Mouse (Mus musculus) cerebellum, adult 2 months (tissue): Measurements from ENCODE around the gene Nrxn2. TPM values are rescaled to one million over a fixed set of nuclear protein-coding genes. Genes with fewer than 3 reads are reported as not detected.

ENCODE experiments used
- DNase-seq, 2 experiments: peaks; one replicate each; pipeline ENCODE4 v3.0.0; 2021
- H3K27ac ChIP-seq: fragments of 200-500 bp; 2 replicates; pipeline ENCODE4 v1.5.1; 2012; ENCODE audit warnings: low read length, control low read depth, inconsistent platforms; ENCODE audit not compliant: insufficient read depth
- H3K27me3 ChIP-seq: fragments of 200-500 bp; 2 replicates; pipeline ENCODE4 v1.6.1; 2012; ENCODE audit warnings: inconsistent platforms, mild to moderate bottlenecking, low read length, moderate library complexity; ENCODE audit not compliant: control insufficient read depth, insufficient read depth
- H3K4me1 ChIP-seq: fragments of 200-500 bp; 2 replicates; pipeline ENCODE4 v1.6.1; 2011; ENCODE audit warnings: low read length; ENCODE audit not compliant: control insufficient read depth, insufficient read depth
- H3K4me3 ChIP-seq: fragments of 200-500 bp; replicated peaks from 2 replicates; pipeline ENCODE3; 2011; ENCODE audit warnings: mild to moderate bottlenecking, low read depth, low read length, control low read depth; ENCODE audit not compliant: insufficient read depth
- CTCF ChIP-seq: fragments of 200-500 bp; IDR thresholded peaks from 2 replicates; pipeline ENCODE4 v1.5.1; 2011; ENCODE audit warnings: low read depth, mild to moderate bottlenecking, control low read depth, low read length, moderate library complexity, borderline replicate concordance; ENCODE audit not compliant: insufficient read depth
- POLR2A ChIP-seq: fragments of 200-500 bp; IDR thresholded peaks from 2 replicates; pipeline ENCODE4 v1.6.1; 2011; ENCODE audit warnings: low read length, control low read depth, borderline replicate concordance; ENCODE audit not compliant: insufficient read depth
- WGBS: fragments of 180-500 bp; shearing (Covaris S2); methylation state at CpG from one replicate; pipeline ENCODE4 v1.1.7; 2018; 5-methylcytosine and 5-hydroxymethylcytosine counted together
- polyA plus RNA-seq: library from polyadenylated mRNA; depleted of rRNA; stranded (reverse); fragments of >200 nt; gene quantifications from 2 replicates; pipeline ENCODE4 v1.2.3, GENCODE M21; 2012

Gene Nrxn2
- polyA plus RNA-seq, 1 experiment, result 420 TPM

- Histone ChIP-seq H3K27ac (peak overlapping the region; percentile 23; the same call in 1 of the 2 replicates), H3K4me1 (peaks cover 62% of the 10 kb centered on the region), H3K4me3 (no peak overlapping the region), H3K27me3 (no peaks in the 10 kb centered on the region)
- TF ChIP-seq CTCF, result no peak
- no peak for TF ChIP-seq POLR2A
- WGBS, result 64% methylated on average over 11 of the region's 11 CpGs
- DNase-seq, result peak in 1 of 2 experiments; percentile 24
These were observed 33.6 kb upstream of the Nrxn2 start for GRCm38 (mm10) chr19:6384954-6385353.

GRCm38 (mm10) chr19:6385419-6385818 is 33.1 kb upstream of the Nrxn2 start:
- 90% methylated on average over 5 of the region's 5 CpGs for WGBS
- no peaks in the 10 kb centered on the region for H3K27me3 ChIP-seq
- DNase-seq, result peak in 1 of 2 experiments; percentile 20
- TF ChIP-seq CTCF, result no peak
- no peak overlapping the region for H3K4me3 ChIP-seq
- no peak overlapping the region for H3K27ac ChIP-seq
- H3K4me1 ChIP-seq, result peaks cover 62% of the 10 kb centered on the region

- no peak for TF ChIP-seq CTCF
- no peak for TF ChIP-seq POLR2A
- WGBS, result 91% methylated on average over 7 of the region's 7 CpGs
- no peaks in the 10 kb centered on the region for H3K27me3 ChIP-seq
- peaks cover 62% of the 10 kb centered on the region for H3K4me1 ChIP-seq
- no peak overlapping the region for H3K27ac ChIP-seq
- H3K4me3 ChIP-seq, result no peak overlapping the region
- DNase-seq, result no peak
These were observed 32.7 kb upstream of the Nrxn2 start for GRCm38 (mm10) chr19:6385821-6386220.

- H3K4me3 ChIP-seq, result no peak overlapping the region
- no peaks in the 10 kb centered on the region for H3K27me3 ChIP-seq
- no peak for DNase-seq
- 88% methylated on average over 9 of the region's 9 CpGs for WGBS
- TF ChIP-seq CTCF, result no peak
- no peak for TF ChIP-seq POLR2A
- peaks cover 61% of the 10 kb centered on the region for H3K4me1 ChIP-seq
- no peak overlapping the region for H3K27ac ChIP-seq
These were observed 32.3 kb upstream of the Nrxn2 start for GRCm38 (mm10) chr19:6386234-6386633.

- Histone ChIP-seq H3K27me3 (no peaks in the 10 kb centered on the region), H3K4me3 (no peak overlapping the region), H3K27ac (no peak overlapping the region), H3K4me1 (peaks cover 50% of the 10 kb centered on the region)
- peak; percentile 56 for TF ChIP-seq CTCF
- TF ChIP-seq POLR2A, result no peak
- DNase-seq, result peak; percentile 68 to 76
- WGBS, result 19% methylated on average over 13 of the region's 13 CpGs
These were observed 30.5 kb upstream of the Nrxn2 start for GRCm38 (mm10) chr19:6388006-6388405.

GRCm38 (mm10) chr19:6389803-6390202 is 28.7 kb upstream of the Nrxn2 start:
- Histone ChIP-seq H3K27ac (no peak overlapping the region), H3K27me3 (no peaks in the 10 kb centered on the region), H3K4me3 (no peak overlapping the region), H3K4me1 (peaks cover 35% of the 10 kb centered on the region)
- TF ChIP-seq CTCF, result no peak
- TF ChIP-seq POLR2A, result no peak
- DNase-seq, result peak in 1 of 2 experiments; percentile 21
- 40% methylated on average over 16 of the region's 16 CpGs for WGBS

- TF ChIP-seq CTCF (no peak), POLR2A (no peak)
- H3K27me3 ChIP-seq, result no peaks in the 10 kb centered on the region
- DNase-seq, result no peak
- no peak overlapping the region for H3K27ac ChIP-seq
- no peak overlapping the region for H3K4me3 ChIP-seq
- WGBS, result 83% methylated on average over 6 of the region's 6 CpGs
- peaks cover 31% of the 10 kb centered on the region for H3K4me1 ChIP-seq
These were observed 28.3 kb upstream of the Nrxn2 start for GRCm38 (mm10) chr19:6390251-6390650.

GRCm38 (mm10) chr19:6392743-6393393 is 25.7 kb upstream of the Nrxn2 start:
- 94% methylated on average over 14 of the region's 14 CpGs for WGBS
- no peak for TF ChIP-seq CTCF
- TF ChIP-seq POLR2A, result no peak
- H3K27ac ChIP-seq, result no peak overlapping the region
- H3K4me3 ChIP-seq, result no peak overlapping the region
- DNase-seq, result no peak
- no peaks in the 10 kb centered on the region for H3K27me3 ChIP-seq
- peaks cover 9% of the 10 kb centered on the region for H3K4me1 ChIP-seq
